Mouse (Mus musculus) Patski (cell line): ENCODE data around the gene Sh3bp5l. TPM values are rescaled to one million over a fixed set of nuclear protein-coding genes. Genes with fewer than 3 reads are reported as not detected.
A peak's percentile ranks its signal among the peaks of the same experiment; 100 is the strongest.

ENCODE experiments used
- ATAC-seq: fragments of 100-300 bp; one replicate; pipeline ENCODE4 v1.8.0; 2021
- CTCF ChIA-PET: fragments of 350-600 bp; sonication (Branson Sonifier 250); formaldehyde crosslinking; loops from one replicate; lab custom pipeline; 2022; ENCODE audit warnings: inconsistent platforms; lab: Charles Lee
- POLR2A ChIA-PET: fragments of 350-600 bp; sonication (Branson Sonifier 250); formaldehyde crosslinking; loops from one replicate; lab custom pipeline; 2022; ENCODE audit warnings: antibody characterized with exemption, inconsistent platforms; lab: Charles Lee
- DNase-seq: peaks from one replicate; pipeline ENCODE4 v3.0.0-alpha.2; 2011; ENCODE audit warnings: low read depth, low spot score
- H3K27me3 ChIP-seq: fragments of 371-371 bp; one replicate; pipeline ENCODE4 v1.5.1; 2021
- CTCF ChIP-seq: fragments of 100-300 bp; IDR thresholded peaks from one replicate; pipeline ENCODE4 v1.5.1; 2021
- in situ Hi-C: fragments of 300-500 bp; cut with MboI; formaldehyde crosslinking; loops from 3 replicates; pipeline ENCODE4 v1.11.1; 2018; ENCODE audit warnings: low pct_unique_long_range_greater_than_20kb, mixed read lengths
- polyA plus RNA-seq: library from polyadenylated mRNA; unstranded; gene quantifications from one replicate; pipeline ENCODE4 v1.2.3, GENCODE M21; 2021

Sh3bp5l gene
- polyA plus RNA-seq, 1 experiment from 2014 or later, result 55.4 TPM

- no peak for DNase-seq
- H3K27me3 ChIP-seq, result no peaks in the 10 kb centered on the region
- ATAC-seq, result no peak
- in situ Hi-C loops, result no loop called here
- CTCF ChIA-PET, result interaction anchor here (1.2 to 1.5 kb wide), 3 partner anchors 8 to 138 kb away, joined by 3 to 4 read pairs (median 4); no protein-coding TSS in a partner anchor
- POLR2A ChIA-PET, result interaction anchor here (1.2 kb wide), 1 partner anchor 9 kb away, joined by 3 read pairs; no protein-coding TSS in a partner anchor
- TF ChIP-seq CTCF, result no peak
These were observed 13.6 kb upstream of the Sh3bp5l start for GRCm38 (mm10) chr11:58316768-58317390.

- POLR2A ChIA-PET, result interaction anchor here (1.7 to 1.8 kb wide), 2 partner anchors 12 to 16 kb away, joined by 5 to 9 read pairs; partner anchors contain the start of gene Zfp692
- peak; percentile 75 for DNase-seq
- no peak for TF ChIP-seq CTCF
- H3K27me3 ChIP-seq, result no peaks in the 10 kb centered on the region
- peak; percentile 90 for ATAC-seq
- in situ Hi-C loops, result no loop called here
- CTCF ChIA-PET, result no interaction called here
These were observed 7.5 kb upstream of the Sh3bp5l start for GRCm38 (mm10) chr11:58322824-58323569.

GRCm38 (mm10) chr11:58323570-58324340 is 6.8 kb upstream of the Sh3bp5l start:
- H3K27me3 ChIP-seq, result no peaks in the 10 kb centered on the region
- CTCF ChIA-PET, result no interaction called here
- in situ Hi-C loops, result no loop called here
- no peak for TF ChIP-seq CTCF
- no peak for ATAC-seq
- POLR2A ChIA-PET, result no interaction called here
- DNase-seq, result no peak

- DNase-seq (no peak), ATAC-seq (no peak)
- in situ Hi-C loops, result loop anchor here (25.0 kb wide), 1 partner anchor 1363 kb away; no protein-coding TSS in a partner anchor
- H3K27me3 ChIP-seq, result no peaks in the 10 kb centered on the region
- ChIA-PET POLR2A (interaction anchor here (0.5 kb wide), 1 partner anchor 155 kb away, joined by 3 read pairs; no protein-coding TSS in a partner anchor), CTCF (no interaction called here)
- no peak for TF ChIP-seq CTCF
These were observed 5.8 kb upstream of the Sh3bp5l start for GRCm38 (mm10) chr11:58324614-58325229.

- POLR2A ChIA-PET, result no interaction called here
- DNase-seq (no peak), ATAC-seq (no peak)
- in situ Hi-C loops, result loop anchor here (25.0 kb wide), 1 partner anchor 1361 kb away; no protein-coding TSS in a partner anchor
- CTCF ChIA-PET, result no interaction called here
- H3K27me3 ChIP-seq, result no peaks in the 10 kb centered on the region
- no peak for TF ChIP-seq CTCF
These were observed 3.7 kb upstream of the Sh3bp5l start for GRCm38 (mm10) chr11:58326781-58327180.

- ATAC-seq (peak; percentile 3), DNase-seq (no peak)
- CTCF ChIA-PET, result interaction anchor here (1.2 to 2.1 kb wide), 2 partner anchors 22 to 105 kb away, joined by 3 to 6 read pairs; no protein-coding TSS in a partner anchor
- no peaks in the 10 kb centered on the region for H3K27me3 ChIP-seq
- POLR2A ChIA-PET, result interaction anchor here (0.6 to 1.5 kb wide), 2 partner anchors 10 to 83 kb away, joined by 3 read pairs; no protein-coding TSS in a partner anchor
- no peak for TF ChIP-seq CTCF
- in situ Hi-C loops, result loop anchor here (25.0 kb wide), 1 partner anchor 1357 kb away; no protein-coding TSS in a partner anchor
These were observed 633 bp upstream of the Sh3bp5l start for GRCm38 (mm10) chr11:58329906-58330275.

GRCm38 (mm10) chr11:58331149-58331495 is 598 bp downstream of the Sh3bp5l start:
- CTCF ChIA-PET, result no interaction called here
- in situ Hi-C loops, result loop anchor here (25.0 kb wide), 1 partner anchor 1356 kb away; no protein-coding TSS in a partner anchor
- no peak for ATAC-seq
- no peak for DNase-seq
- H3K27me3 ChIP-seq, result no peaks in the 10 kb centered on the region
- no peak for TF ChIP-seq CTCF
- POLR2A ChIA-PET, result no interaction called here

- ATAC-seq, result no peak
- no peak for TF ChIP-seq CTCF
- in situ Hi-C loops, result loop anchor here (25.0 kb wide), 1 partner anchor 1356 kb away; no protein-coding TSS in a partner anchor
- ChIA-PET POLR2A (no interaction called here), CTCF (no interaction called here)
- DNase-seq, result no peak
- H3K27me3 ChIP-seq, result no peaks in the 10 kb centered on the region
These were observed 1.0 kb downstream of the Sh3bp5l start for GRCm38 (mm10) chr11:58331546-58331945.

GRCm38 (mm10) chr11:58334746-58335145 is 4.2 kb downstream of the Sh3bp5l start:
- POLR2A ChIA-PET, result no interaction called here
- in situ Hi-C loops, result loop anchor here (25.0 kb wide), 1 partner anchor 1353 kb away; no protein-coding TSS in a partner anchor
- ATAC-seq (peak; percentile 89), DNase-seq (peak; percentile 93)
- no peaks in the 10 kb centered on the region for H3K27me3 ChIP-seq
- CTCF ChIA-PET, result interaction anchor here (1.2 kb wide), 1 partner anchor 18 kb away, joined by 5 read pairs; no protein-coding TSS in a partner anchor
- TF ChIP-seq CTCF, result no peak
